Mouse (Mus musculus): ENCODE data around the gene Aldh8a1.

The Aldh8a1 gene

GRCm38 (mm10) chr10:21420457-21421424 lies 43.6 kb downstream of the Aldh8a1 start:
- DNase-seq: peak; percentile 39 to 75

GRCm38 (mm10) chr10:21426515-21426914 lies 49.4 kb downstream of the Aldh8a1 start:
- no peak for DNase-seq

- DNase-seq: no peak
Measured at GRCm38 (mm10) chr10:21427996-21428395, 50.9 kb downstream of the Aldh8a1 start.

- DNase-seq: no peak
Measured at GRCm38 (mm10) chr10:21439268-21439667, 62.2 kb downstream of the Aldh8a1 start.

- DNase-seq: no peak
Measured at GRCm38 (mm10) chr10:21441020-21441419, 63.9 kb downstream of the Aldh8a1 start.

GRCm38 (mm10) chr10:21441690-21442089 lies 64.6 kb downstream of the Aldh8a1 start:
- no peak for DNase-seq

- peak in 1 of 2 experiments; percentile 65 for DNase-seq
Measured at GRCm38 (mm10) chr10:21443646-21444324, 66.7 kb downstream of the Aldh8a1 start.

- DNase-seq: no peak
Measured at GRCm38 (mm10) chr10:21444410-21444809, 67.3 kb downstream of the Aldh8a1 start.
